Mouse (Mus musculus) stomach, embryonic 14.5 days (tissue): ENCODE results near the gene Gm28171. TPM values are rescaled to one million over a fixed set of nuclear protein-coding genes. Genes with fewer than 3 reads are reported as not detected.
"Not testable (repeated sequence)": the region's sequence is repeated elsewhere in the genome, so short reads cannot be mapped to it uniquely, and the experiment has no call there.

Experiments
- ATAC-seq: fragments of 200-750 bp; cut with Nextera tagmentation; 2 replicates; pipeline ENCODE4 v1.8.0; 2017; ENCODE audit warnings: low read depth, moderate TSS enrichment; ENCODE audit not compliant: insufficient number of reproducible peaks, insufficient read depth, low FRiP score
- H3K27ac ChIP-seq: fragments of 300-500 bp; sonication (generic); 2 replicates; pipeline ENCODE4 v1.5.1; 2014; ENCODE audit warnings: mild to moderate bottlenecking, low read length, moderate library complexity, mixed read lengths
- H3K27me3 ChIP-seq: fragments of 300-500 bp; sonication (generic); 2 replicates; pipeline ENCODE4 v1.6.1; 2014; ENCODE audit warnings: low read length, control low read depth, mixed read lengths; ENCODE audit not compliant: control insufficient read depth, insufficient read depth
- H3K36me3 ChIP-seq: fragments of 300-500 bp; sonication (generic); 2 replicates; pipeline ENCODE4 v1.6.1; 2014; ENCODE audit warnings: mild to moderate bottlenecking, control low read depth, low read length, moderate library complexity, mixed read lengths; ENCODE audit not compliant: control insufficient read depth, insufficient read depth
- H3K4me1 ChIP-seq: fragments of 300-500 bp; sonication (generic); 2 replicates; pipeline ENCODE4 v1.6.1; 2014; ENCODE audit warnings: low read length, control low read depth, mixed read lengths; ENCODE audit not compliant: control insufficient read depth, insufficient read depth
- H3K4me2 ChIP-seq: fragments of 300-500 bp; sonication (generic); replicated peaks from 2 replicates; pipeline ENCODE4 v1.6.1; 2014; ENCODE audit warnings: low read depth, low read length, control low read depth
- H3K4me3 ChIP-seq: fragments of 300-500 bp; sonication (generic); 2 replicates; pipeline ENCODE4 v1.5.1; 2014; ENCODE audit warnings: low read depth, low read length, control low read depth
- H3K9ac ChIP-seq: fragments of 300-500 bp; sonication (generic); replicated peaks from 2 replicates; pipeline ENCODE4 v1.6.1; 2014; ENCODE audit warnings: low read depth, mild to moderate bottlenecking, control low read depth, low read length, moderate library complexity, mixed read lengths
- H3K9me3 ChIP-seq: fragments of 300-500 bp; sonication (generic); 2 replicates; pipeline ENCODE4 v1.6.1; 2016; ENCODE audit warnings: low read depth, low read length, control low read depth; ENCODE audit not compliant: control insufficient read depth
- WGBS: fragments of 180-500 bp; shearing (Covaris S2); extraction: QIAGEN DNeasy Blood & Tissue Kit; methylation state at CpG from one replicate; pipeline ENCODE4 v1.1.7; 2014; 5-methylcytosine and 5-hydroxymethylcytosine counted together
- polyA plus RNA-seq: library from polyadenylated mRNA; unstranded; fragments of >200 nt; fragmentation: Nextera tagmentation; extraction: Ambion mirVana; gene quantifications from 2 replicates; pipeline ENCODE4 v1.2.1, GENCODE M21; 2014

Gm28171 gene
- polyA plus RNA-seq = not detected in 2 replicates

DNA sequence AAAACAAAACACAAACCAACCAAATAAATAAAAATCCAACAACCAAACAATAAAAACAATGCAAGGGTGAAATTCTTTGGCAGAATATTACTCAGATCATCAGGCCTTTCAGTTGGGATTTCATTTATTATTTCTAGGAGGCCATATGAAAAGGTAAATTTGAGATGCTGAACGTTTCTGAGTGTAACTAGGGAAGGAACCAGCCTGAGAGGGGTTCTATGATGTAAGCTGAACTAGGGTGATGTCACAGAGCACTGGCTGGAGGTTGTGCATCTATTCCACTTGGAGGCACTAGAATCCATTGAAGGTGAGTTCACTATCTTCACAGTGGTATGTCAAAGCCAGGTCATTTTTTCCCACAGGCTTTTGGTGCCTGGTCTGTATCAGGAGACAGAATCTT, at the start of gene Gm28171:
Gene Gm28171 (plus strand): TSS at position 301 of the 400 bp plus-strand sequence.
- not testable (repeated sequence) for H3K9ac ChIP-seq, H3K4me1 ChIP-seq, H3K36me3 ChIP-seq, H3K27me3 ChIP-seq, H3K4me2 ChIP-seq, H3K4me3 ChIP-seq, H3K9me3 ChIP-seq, ATAC-seq, H3K27ac ChIP-seq
- WGBS = no CpG with 5 or more reads among the region's 1 CpGs

Other genes with a start within 250 kb of the Gm28171 start
- not detected in 2 replicates for gene Gm21854, start 136.4 kb upstream of the Gm28171 start, polyA plus RNA-seq
- gene Gm20914, start 67.4 kb upstream of the Gm28171 start, polyA plus RNA-seq = not detected in 2 replicates
- not detected in 2 replicates for gene Gm21778, start 149.1 kb downstream of the Gm28171 start, polyA plus RNA-seq